Mouse (Mus musculus) erythroid progenitor cell, adult 5-6 weeks (primary cell): Measurements from ENCODE around the gene Ssr2. TPM values are rescaled to one million over a fixed set of nuclear protein-coding genes. Genes with fewer than 3 reads are reported as not detected.
A peak's percentile ranks its signal among the peaks of the same experiment; 100 is the strongest.
"Not testable (repeated sequence)": the region's sequence is repeated elsewhere in the genome, so short reads cannot be mapped to it uniquely, and the experiment has no call there.

ENCODE experiments used
- ATAC-seq: replicated peaks from 2 replicates; pipeline ENCODE4 v1.8.0; 2016; ENCODE audit warnings: moderate number of reproducible peaks, mild to moderate bottlenecking, moderate TSS enrichment, inconsistent platforms; ENCODE audit not compliant: poor library complexity, low FRiP score, severe bottlenecking
- total RNA-seq, 2 experiments: library from RNA; stranded (forward) in 1 of 2; stranded (reverse) in 1 of 2; fragments of 150-400 nt in 1 of 2; fragments of 186-747, 209-891 nt in 1 of 2; gene quantifications; 2 replicates each; pipeline versions ENCODE4 v1.2.3 to v1.2.4; 2015 to 2017; ENCODE audit warnings: low replicate concordance in 2 of 2

Ssr2 gene
- total RNA-seq, 2 experiments from 2014 or later: 50.2 to 97.7 TPM

DNA sequence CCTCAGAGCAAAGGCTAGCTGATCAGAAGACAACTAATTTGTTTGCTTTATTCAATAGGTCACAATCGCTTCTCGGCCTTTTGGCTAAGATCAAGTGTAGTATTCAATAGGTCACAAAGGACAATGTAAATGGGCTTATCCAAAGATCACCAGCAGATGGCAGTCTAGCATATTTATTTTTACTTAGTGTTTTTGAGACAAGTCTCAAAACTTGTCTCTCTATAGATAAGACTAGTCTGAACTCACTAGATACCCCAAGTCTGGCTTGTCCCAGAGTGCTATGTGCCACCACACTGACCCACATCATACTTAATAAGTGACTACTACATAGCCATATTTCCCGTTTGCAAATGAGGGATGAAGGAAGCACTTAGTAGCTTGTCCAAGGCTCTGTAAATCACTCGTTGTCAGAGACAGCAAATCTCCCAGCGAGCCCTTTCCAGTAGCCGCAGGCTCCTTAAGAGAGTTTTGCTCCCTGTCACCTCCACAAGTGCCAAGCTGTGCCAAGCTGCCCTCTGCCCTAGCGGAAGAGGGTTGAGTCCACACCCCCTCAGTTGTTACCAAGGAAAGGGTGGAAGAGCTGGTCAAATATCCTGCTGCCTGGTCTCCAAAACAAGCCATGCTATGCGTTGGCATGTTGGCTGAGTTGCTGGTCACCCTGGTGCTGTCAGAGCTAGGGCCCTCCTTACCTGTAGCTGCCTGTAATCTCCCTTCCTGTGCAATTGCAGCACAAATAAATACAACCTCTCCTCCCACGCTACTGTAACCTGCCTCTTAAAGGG lies 16.5 kb downstream of the Ssr2 start:
- ATAC-seq: peak; percentile 75

DNA sequence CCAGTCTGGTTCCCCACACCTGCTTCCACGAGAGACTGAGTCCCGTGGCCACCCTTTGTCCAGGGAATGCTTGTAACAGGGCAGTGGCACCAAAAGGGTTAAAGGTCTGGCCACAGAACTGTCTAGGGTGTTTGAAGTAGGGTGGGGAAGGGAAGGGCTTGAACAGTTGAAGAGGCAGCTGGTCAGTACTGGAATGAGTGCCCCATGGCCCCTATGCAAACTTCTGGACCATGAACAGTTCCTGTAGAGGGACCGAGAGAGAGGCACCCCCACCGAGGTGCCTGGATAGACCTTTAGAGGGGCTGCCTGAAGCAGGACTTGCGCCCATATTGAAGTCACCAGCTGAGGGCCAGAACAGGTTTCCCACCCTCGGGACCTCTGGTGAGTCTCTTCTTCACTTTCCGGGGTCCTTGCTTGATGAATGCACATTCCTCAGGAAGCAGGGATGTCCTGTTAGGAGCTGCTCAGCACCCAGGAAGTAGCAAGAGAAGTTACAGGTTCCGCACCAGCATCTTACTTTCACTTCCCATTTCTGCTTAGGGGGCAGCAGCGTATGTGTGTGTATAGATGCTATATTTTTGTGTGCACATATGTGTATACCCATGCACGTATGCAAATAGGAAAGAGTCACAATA lies 17.4 kb downstream of the Ssr2 start:
- ATAC-seq: 0 out of 2 replicates have a peak, but pooled peaks have one; percentile 21

DNA sequence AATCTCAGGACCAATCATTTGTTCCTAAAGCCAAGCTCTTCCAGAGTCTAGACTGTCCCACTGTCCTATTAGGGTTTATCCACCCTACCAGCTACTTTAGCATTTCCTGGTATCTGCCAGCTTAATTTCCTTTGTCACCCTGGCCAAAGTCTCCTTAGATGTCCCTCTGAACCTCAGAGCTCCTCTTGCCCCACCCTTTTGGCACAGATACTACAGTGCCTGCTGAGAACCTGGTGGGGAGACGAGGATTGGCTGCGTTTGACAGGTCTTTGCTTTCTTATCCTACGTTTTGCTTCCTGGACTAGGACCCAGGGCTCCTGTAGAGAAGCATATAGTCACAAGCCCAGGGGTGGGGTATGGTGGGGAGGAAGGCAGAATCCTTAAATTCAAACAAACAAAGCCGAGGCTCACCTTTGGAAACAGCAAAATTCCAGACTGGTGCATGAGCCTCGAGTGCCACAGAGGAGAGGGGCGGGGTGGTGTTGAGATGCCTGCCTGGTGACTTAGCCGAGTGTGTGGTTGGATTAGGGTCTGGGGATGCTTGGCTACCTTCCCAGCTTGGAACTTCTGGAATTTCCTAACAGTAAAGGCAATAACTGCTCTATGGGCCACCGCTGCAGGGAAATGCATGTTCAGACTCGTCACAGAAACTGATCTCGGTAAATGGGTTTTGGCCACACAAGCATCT lies 18.4 kb downstream of the Ssr2 start:
- ATAC-seq: no peak

DNA sequence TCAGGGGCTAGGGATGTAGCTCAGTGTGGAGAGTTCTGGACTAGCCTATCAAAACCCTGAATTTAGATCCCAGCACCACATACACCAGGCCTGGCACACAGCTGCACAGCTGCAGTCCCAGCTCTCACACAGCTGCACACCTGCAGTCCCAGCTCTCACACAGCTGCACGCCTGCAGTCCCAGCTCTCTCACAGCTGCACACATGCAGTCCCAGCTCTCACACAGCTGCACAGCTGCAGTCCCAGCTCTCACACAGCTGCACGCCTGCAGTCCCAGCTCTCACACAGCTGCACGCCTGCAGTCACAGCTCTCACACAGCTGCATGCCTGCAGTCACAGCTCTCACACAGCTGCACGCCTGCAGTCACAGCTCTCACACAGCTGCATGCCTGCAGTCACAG lies 20.9 kb downstream of the Ssr2 start:
- ATAC-seq: not testable (repeated sequence)

DNA sequence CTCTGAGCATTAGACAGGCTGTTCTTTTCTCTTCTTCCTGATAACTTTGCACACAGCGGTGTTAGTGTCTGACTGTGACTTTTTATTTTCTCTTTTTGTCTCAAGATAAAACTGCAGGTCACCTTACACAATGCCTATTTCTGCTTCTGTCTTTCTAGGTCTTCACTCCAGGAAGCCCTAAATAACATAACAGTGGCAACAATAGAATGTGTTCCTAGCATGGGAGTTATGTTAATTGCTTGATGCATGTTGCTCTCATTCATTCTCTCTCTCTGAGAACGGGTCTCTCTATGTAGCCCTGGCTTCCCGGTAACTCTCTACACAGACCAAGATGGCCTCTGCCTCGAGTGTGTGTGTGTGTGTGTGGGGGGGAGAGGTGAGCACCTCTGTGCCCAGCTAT lies 26.8 kb downstream of the Ssr2 start:
- ATAC-seq: no peak

DNA sequence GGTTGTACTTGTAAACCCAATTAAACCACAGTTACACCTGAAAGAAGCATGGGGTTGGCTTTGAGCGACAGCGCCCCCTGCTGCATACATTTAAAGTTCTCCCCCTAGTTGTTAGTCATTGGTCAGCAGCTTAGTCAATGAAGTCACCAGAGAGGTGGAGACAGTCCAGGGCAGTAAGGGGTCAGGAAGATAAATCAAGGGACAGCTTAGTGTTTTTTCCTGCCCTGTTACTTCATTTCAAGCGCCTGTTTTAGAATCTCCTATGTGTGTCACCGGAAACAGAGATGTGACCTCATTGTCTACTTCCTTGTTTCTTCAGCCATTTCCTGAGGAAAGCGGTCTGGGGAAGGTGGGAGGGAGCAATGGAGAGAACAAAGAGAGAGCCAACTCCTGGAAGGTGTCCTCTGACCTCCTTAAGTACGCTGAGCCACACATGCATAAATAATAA lies 28.1 kb downstream of the Ssr2 start:
- ATAC-seq: 0 out of 2 replicates have a peak, but pooled peaks have one; percentile 35

DNA sequence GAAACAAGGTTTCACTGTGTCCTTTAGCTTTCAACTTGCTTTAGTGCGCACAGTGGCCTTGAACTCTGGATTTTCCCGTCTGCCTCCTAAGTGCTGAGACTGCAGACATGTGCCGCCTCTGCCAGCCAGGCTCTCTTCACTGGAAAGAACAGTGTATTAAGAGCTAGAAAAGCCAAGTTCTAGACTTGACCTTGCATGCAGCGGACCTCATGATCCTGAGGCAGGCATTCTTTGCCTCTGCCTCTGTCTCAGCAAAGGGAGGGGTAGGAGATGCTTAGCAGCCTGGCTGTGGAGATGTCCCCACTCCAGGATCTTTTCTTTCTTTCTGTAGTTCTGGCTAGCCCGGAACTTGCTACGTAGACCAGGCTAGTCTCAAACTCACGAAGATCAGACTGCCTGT lies 29.2 kb downstream of the Ssr2 start:
- no peak for ATAC-seq

DNA sequence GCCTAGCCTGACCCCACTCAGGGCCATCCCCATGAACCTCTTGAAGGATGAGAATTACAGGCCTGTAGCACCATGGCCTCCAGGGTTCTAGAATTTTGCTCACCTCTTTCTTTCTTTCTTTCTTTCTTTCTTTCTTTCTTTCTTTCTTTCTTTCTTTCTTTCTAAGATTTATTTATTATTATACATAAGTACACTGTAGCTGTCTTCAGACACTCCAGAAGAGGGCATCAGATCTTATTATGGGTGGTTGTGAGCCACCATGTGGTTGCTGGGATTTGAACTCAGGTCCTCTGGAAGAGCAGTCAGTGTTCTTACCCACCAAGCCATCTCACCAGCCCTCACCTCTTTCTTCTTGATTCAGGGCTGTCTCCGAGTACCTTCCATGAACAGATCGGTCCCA lies 30.0 kb downstream of the Ssr2 start, which contains the start of gene Arhgef2:
Gene Arhgef2, plus strand, starts transcription at position 301 of the 400 bp plus-strand sequence.
- ATAC-seq: not testable (repeated sequence)

DNA sequence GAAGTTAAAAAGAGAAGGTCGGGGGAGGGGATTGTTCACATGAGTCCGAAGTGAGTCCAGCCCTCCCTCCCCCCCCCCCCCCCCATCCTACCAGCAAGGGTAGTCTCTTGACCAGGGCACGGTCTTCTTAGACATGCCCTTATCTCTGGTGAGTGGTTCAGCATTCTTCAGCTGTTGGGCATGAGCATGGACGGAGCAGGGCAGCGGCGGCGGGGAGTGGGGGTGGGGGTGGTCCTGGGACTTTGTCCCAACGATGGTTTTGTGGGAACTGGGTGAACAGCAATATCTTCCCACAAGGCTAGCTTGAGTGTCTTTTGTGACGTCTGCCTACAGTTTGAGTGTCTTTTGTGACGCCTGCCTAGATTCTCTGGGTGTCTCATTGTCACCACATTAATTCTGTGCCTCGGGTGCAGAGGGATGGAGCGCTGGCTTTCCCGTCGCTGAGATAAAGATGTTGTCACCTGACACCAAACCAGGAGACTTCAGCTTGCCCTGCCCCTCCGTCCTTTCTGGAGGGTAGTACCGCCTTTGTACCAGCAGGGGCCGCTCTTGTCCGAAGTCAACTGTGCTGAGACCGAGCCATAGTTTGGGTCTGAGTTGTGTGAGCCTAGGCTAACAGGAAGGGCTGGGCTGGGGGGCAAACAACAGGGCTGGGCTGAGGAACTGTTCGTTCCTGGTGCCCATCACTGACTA lies 31.5 kb downstream of the Ssr2 start:
- ATAC-seq: peak; percentile 89

DNA sequence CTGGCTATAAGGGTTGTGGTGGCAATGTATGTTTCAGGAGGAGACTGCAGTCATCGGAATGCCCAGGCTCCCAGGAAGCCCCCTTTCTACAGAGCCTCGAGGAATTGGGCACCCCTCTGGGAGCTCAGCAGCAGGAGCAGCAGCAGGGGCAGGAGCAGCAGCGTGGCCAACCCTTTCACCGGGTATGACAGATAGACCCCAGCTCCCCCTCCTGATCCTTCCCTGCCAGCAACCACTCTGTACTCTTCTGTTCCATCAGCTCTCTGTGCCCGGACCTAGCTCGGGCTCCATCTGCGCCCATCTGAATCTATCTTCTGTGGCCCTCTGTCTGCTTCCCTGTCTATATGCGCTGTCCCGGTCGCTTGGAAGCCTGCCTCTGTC lies 32.1 kb downstream of the Ssr2 start:
- ATAC-seq: peak; percentile 37

DNA sequence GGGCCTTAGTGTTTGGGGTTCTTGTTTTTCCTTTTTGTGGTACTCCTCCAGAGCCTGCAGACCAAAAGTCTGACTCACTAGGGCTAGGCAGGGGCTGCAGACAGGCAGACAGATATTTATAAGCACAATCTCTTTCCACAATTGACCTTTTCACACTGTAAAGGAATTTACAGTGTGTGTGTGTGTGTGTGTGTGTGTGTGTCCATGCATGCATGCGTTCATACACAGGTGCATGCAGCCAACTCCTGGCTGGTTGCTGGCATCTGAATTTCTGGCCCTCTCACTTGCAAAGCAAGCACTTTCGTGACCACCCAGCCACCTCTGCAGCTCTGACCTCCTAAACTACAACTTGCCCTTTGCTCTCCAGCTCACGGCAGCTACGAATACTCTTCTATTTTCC lies 33.4 kb downstream of the Ssr2 start:
- no peak for ATAC-seq

DNA sequence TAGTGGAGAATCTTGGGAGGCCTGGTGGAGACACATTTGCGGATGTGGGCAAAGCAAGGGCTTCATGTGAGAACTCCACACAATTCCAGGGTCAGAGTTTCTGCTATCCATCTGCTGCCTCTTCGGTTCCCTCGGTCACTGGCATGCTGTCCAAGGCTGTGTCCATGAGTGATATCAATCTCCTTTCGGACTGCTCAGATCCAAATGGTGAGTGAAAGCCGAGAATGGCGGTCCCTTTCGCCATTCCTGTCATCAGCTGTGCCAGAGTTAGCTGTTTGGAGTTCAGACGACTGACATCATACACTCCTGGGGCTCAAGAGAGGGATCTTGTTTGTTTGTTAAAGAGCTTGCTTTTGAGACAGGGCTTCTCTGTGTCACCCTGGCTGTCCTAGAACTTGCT lies 38.7 kb downstream of the Ssr2 start:
- no peak for ATAC-seq

DNA sequence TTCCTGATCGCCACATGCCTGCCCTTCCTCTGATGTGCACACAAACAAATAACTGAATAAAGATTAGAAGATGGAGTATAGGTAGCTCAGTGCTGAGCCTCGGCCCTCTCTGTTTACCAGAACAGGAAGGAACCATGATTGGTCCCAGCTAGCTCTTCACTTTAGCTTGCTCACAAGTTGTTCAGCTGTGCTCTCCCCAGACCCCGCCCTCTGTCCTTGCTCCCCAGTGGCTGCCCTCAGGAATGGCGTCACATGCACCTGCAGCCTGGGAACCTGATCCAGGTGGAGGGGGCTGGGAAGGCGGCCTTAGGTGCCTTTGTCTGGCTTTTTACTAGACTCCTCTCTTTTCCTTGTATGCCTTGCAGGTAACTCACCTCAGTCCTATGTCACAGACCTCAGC lies 39.4 kb downstream of the Ssr2 start:
- ATAC-seq: no peak

DNA sequence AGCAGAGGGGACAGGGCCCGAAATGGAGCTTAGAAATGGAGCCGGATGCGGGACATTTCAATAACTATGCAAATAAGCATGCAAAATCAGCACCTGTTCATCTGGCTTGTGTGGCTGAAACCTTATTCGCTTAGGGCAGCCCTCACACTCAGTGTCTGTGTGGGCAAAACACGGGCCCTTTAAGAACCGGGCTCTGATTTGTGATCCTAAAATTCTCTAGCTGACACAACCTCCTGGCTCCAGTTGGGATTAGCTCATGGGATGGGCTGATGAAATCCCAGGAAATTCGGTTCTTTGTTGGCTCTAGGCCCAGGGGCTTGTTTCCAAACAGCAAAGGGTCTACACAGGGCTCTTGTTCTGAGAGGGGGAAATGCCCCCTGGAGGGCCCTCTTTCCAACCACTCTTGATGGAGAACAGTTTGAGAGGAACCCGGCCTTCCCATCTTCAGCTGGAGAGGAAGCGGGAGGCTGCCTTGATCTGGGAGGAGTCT lies 40.3 kb downstream of the Ssr2 start:
- ATAC-seq: no peak

DNA sequence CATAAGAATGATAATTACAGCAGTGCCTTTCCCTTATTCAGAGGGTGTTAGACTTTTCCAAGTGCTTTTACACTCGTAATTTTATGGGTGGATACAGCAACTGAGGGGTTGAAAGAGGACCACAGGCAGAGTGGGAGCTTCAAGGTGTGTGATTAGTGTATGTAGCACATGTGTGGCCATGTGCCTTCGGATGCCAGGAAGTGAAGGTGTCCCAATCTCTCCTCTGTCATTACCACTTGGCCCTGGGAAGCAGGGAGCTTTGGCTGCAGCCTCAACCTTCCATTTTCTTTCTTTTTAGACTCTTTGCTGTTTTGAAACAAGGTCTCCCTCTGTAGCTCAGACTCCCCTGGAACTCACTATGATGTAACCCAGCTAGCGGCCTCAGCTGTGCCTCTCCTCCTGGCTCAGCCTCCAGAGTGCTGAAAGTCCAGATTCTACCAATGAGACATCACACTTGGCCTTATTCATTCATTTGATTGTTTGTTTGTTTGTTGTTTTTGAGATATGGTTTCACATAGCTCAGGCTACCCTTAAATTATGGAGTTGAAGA lies 41.4 kb downstream of the Ssr2 start:
- no peak for ATAC-seq

DNA sequence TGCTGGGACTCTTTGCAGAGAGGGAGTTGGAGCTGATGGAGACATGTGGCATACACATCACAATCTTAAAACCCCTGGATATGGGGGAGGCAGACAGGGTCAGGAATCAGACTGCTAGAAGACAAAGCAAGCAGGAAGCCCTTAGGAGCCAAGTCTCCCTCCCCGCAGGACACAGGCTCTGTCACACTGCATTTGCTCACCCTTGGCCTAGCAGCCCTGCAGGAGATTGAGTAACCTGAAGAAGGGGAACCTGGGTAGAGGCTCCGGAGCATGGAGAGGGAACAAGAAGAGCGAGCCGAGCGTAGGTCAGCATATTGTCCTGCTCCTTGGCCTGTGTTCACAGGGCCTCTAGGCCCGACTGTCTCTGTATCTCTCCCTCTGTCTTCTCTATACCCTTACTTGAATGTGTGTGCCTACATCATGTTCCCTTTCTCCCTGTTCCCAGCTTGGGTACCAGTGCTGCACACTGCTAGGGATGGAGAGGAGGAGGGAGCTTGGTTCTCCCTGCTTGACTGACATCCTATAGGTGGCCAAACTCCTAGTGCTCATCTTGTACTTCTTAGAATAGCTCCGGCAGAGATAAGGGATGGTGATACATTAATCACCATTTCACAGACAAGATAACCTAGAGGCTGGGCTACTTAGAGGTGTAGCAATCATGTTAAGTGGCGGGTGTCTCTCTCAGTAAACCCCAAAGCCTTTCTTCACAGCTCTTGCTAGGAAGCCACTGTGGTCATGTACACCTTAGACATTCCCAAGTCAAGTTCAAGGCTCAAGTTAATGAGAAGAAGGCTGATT lies 42.6 kb downstream of the Ssr2 start:
- no peak for ATAC-seq

DNA sequence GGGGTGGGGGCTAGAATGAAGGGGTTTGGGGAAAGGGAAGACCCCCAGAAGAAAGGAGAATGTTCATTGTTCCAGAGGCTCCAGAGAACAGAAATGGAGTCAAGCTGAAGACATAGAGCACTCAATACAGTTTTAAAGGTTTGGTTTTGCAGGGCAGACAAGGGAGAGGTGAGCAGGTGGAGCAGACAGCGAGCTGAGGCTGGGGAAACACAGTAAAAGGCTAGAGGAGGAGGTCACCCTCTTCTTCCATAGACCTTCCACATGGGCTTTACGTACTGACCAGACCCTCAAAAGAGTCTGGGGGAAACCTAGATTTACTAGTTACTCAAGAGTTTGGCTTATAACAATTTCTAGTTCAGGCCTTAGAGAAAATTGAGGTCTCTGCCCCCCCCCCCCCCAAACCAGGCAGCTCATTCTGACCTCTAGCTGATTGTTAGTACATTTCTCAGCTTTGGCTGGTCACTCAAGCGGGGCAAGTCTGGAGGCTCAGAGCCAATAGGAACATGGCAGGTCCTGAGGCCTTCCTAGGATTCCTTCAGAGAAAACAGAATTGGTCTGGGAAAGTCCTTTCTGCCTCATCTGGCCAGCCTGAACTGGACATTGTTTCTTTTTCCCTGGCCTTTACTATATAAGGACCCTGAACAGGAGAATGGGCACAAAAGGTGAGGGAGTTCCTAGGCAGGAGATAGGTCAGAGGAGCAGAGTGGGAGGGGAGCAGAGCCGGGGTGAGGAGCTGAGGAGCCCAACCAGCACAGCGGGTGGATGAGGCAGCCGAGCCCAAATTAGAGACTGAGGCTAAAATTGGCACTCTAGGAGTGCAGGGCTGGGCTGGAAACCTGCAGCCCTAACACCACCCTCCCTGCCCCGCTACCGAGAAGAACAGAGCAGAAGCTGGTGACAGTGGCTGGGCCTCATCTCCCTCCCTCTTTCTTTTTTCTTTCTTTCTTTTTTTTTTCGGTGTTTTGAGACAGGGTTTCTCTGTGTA lies 43.7 kb downstream of the Ssr2 start:
- no peak for ATAC-seq
